Mouse (Mus musculus): ENCODE results near the gene Hist1h2bq. TPM values are rescaled to one million over a fixed set of nuclear protein-coding genes. Genes with fewer than 3 reads are reported as not detected.

Hist1h2bq gene
- polyA plus RNA-seq, 1 experiment: 72.0 TPM

DNA sequence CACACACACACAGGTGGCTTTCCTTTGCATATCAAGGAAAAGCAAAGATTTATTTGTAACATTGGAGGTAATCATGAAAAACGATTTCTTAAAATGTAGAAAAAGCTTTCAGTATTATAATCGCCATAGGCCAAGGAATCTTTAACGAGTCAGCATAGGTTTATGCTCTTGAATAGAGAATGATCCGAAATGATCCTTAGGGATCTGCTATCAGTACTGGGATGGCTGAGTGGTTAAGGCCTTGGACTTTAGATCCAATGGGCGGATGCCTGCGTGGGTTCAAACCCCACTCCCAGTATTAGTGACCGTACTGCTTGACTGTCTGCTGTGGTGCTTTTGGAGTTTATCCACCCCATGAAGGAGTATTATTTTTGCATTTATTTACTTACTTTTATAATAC lies 14.4 kb downstream of the Hist1h2bq start:
- TF ChIP-seq REST (IDR thresholded peaks at IDR 0.05; ENCODE audit: insufficient read depth, insufficient read length) (no peak), MYOG (IDR thresholded peaks at IDR 0.05; ENCODE audit: control insufficient read depth in 1 of 3, insufficient read depth in 1 of 3, insufficient read length in 2 of 3, low read depth in 2 of 3) (no peak), CEBPB (IDR thresholded peaks at IDR 0.05; ENCODE audit: insufficient read depth, poor library complexity, severe bottlenecking) (no peak), TCF12 (IDR thresholded peaks at IDR 0.05; ENCODE audit: insufficient read depth, poor library complexity, severe bottlenecking) (no peak), MAX (IDR thresholded peaks at IDR 0.05; ENCODE audit: low read depth) (no peak), E2F4 (IDR thresholded peaks at IDR 0.05; ENCODE audit: insufficient read depth) (no peak), SRF (IDR thresholded peaks at IDR 0.05; ENCODE audit: control insufficient read depth, insufficient read length, low read depth) (no peak), USF1 (IDR thresholded peaks at IDR 0.05; ENCODE audit: low read depth) (no peak), POLR2A (IDR thresholded peaks at IDR 0.05; ENCODE audit: insufficient read length, low read depth) (no peak), POLR2AphosphoS2 (IDR thresholded peaks at IDR 0.05; ENCODE audit: insufficient read length, low read depth) (no peak), MYOD1 (IDR thresholded peaks at IDR 0.05; ENCODE audit: control insufficient read depth in 1 of 3, insufficient read length in 2 of 3, low read depth in 2 of 3) (no peak), TCF3 (IDR thresholded peaks at IDR 0.05; ENCODE audit: insufficient read length, low read depth) (no peak)
- Histone ChIP-seq H3K4me2 (ENCODE audit: low read depth) (no peak overlapping the region), H3K27me3 (ENCODE audit: control insufficient read depth, insufficient read depth, insufficient read length) (no peaks in the 10 kb centered on the region), H3K4me3 (no peak overlapping the region), H3K79me2 (ENCODE audit: control insufficient read depth, insufficient read depth) (no peaks in the 10 kb centered on the region), H3K36me3 (ENCODE audit: control insufficient read depth, insufficient read depth) (no peaks in the 10 kb centered on the region), H3ac (ENCODE audit: control insufficient read depth, insufficient read length) (no peak overlapping the region)

DNA sequence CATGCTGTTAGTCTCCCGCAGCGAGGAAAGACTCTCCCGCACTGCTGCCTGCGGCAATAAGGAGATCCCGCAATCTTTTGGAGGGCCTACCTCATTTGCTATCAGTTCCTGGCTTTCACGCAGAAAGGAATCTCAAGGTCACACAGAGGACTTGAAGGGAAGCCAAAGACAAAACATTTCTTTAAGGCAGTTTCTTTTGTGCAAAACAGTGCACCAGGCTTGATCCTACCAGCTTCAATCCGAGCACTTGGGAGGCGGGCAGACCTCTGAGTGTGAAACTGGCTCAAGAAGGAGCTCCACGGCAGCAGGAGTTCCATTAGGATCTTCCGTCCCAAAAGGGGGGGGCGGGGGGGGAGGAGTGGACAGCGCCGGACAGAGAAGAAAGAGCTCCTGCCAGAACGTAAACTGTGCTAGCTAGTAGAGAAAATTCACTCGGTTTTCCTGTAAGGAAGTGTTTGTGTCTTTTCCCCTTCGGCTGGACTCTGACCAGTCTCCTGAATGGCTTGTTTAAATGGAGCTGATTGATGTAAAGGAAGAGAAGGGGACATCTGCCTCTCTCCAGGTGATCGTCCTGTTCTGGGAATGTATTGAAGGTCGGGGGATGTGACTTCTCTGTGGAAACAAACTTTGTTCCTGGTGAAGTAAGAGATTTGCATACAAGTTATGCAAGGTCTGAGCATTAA lies 19.3 kb downstream of the Hist1h2bq start:
- H3K4me3 ChIP-seq: no peak overlapping the region
- no peak for TF ChIP-seq E2F4 (IDR thresholded peaks at IDR 0.05; ENCODE audit: insufficient read depth)
- no peak for TF ChIP-seq REST (IDR thresholded peaks at IDR 0.05; ENCODE audit: insufficient read depth, insufficient read length)
- TF ChIP-seq TCF3 (IDR thresholded peaks at IDR 0.05; ENCODE audit: insufficient read length, low read depth): no peak
- TF ChIP-seq POLR2A (IDR thresholded peaks at IDR 0.05; ENCODE audit: insufficient read length, low read depth): no peak
- TF ChIP-seq TCF12 (IDR thresholded peaks at IDR 0.05; ENCODE audit: insufficient read depth, poor library complexity, severe bottlenecking): no peak
- TF ChIP-seq SRF (IDR thresholded peaks at IDR 0.05; ENCODE audit: control insufficient read depth, insufficient read length, low read depth): no peak
- TF ChIP-seq POLR2AphosphoS2 (IDR thresholded peaks at IDR 0.05; ENCODE audit: insufficient read length, low read depth): no peak
- no peak for TF ChIP-seq MAX (IDR thresholded peaks at IDR 0.05; ENCODE audit: low read depth)
- no peak for TF ChIP-seq CEBPB (IDR thresholded peaks at IDR 0.05; ENCODE audit: insufficient read depth, poor library complexity, severe bottlenecking)
- no peak for TF ChIP-seq MYOG (IDR thresholded peaks at IDR 0.05; ENCODE audit: control insufficient read depth in 1 of 3, insufficient read depth in 1 of 3, insufficient read length in 2 of 3, low read depth in 2 of 3)
- no peak for TF ChIP-seq MYOD1 (IDR thresholded peaks at IDR 0.05; ENCODE audit: control insufficient read depth in 1 of 3, insufficient read length in 2 of 3, low read depth in 2 of 3)
- TF ChIP-seq USF1 (IDR thresholded peaks at IDR 0.05; ENCODE audit: low read depth): no peak

DNA sequence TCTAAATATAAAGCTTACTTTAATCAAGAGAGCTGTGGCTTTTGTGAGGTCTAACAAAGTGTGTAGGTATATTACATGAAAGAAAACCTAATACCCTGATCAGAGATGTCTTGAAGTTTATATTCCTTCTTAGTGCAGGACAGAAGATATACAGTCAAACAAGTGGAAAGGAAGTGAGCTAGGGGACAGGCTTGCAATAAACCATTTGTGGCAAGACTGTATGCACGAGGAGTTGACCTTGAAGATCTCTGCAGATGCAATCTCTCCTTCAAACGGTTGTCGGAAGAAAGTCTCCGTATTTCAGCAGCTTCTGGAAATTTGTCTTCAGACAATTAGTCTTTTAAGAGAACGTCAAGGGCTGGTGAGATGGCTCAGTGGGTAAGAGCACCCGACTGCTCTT lies 20.1 kb downstream of the Hist1h2bq start:
- no peak overlapping the region for H3ac ChIP-seq (ENCODE audit: control insufficient read depth, insufficient read length)
- no peak for TF ChIP-seq E2F4 (IDR thresholded peaks at IDR 0.05; ENCODE audit: insufficient read depth)
- TF ChIP-seq CEBPB (IDR thresholded peaks at IDR 0.05; ENCODE audit: insufficient read depth, poor library complexity, severe bottlenecking): no peak
- TF ChIP-seq TCF12 (IDR thresholded peaks at IDR 0.05; ENCODE audit: insufficient read depth, poor library complexity, severe bottlenecking): no peak
- no peak for TF ChIP-seq MAX (IDR thresholded peaks at IDR 0.05; ENCODE audit: low read depth)
- no peak for TF ChIP-seq USF1 (IDR thresholded peaks at IDR 0.05; ENCODE audit: low read depth)
- no peak for TF ChIP-seq POLR2A (IDR thresholded peaks at IDR 0.05; ENCODE audit: insufficient read length, low read depth)
- TF ChIP-seq SRF (IDR thresholded peaks at IDR 0.05; ENCODE audit: control insufficient read depth, insufficient read length, low read depth): no peak
- no peak for TF ChIP-seq POLR2AphosphoS2 (IDR thresholded peaks at IDR 0.05; ENCODE audit: insufficient read length, low read depth)
- TF ChIP-seq TCF3 (IDR thresholded peaks at IDR 0.05; ENCODE audit: insufficient read length, low read depth): no peak
- no peak for TF ChIP-seq REST (IDR thresholded peaks at IDR 0.05; ENCODE audit: insufficient read depth, insufficient read length)
- TF ChIP-seq MYOD1 (IDR thresholded peaks at IDR 0.05; ENCODE audit: control insufficient read depth in 1 of 3, insufficient read length in 2 of 3, low read depth in 2 of 3): no peak
- TF ChIP-seq MYOG (IDR thresholded peaks at IDR 0.05; ENCODE audit: control insufficient read depth in 1 of 3, insufficient read depth in 1 of 3, insufficient read length in 2 of 3, low read depth in 2 of 3): no peak
- H3K4me3 ChIP-seq: no peak overlapping the region
- H3K4me2 ChIP-seq (ENCODE audit: low read depth): no peak overlapping the region
- no peaks in the 10 kb centered on the region for H3K27me3 ChIP-seq (ENCODE audit: control insufficient read depth, insufficient read depth, insufficient read length)
- H3K36me3 ChIP-seq (ENCODE audit: control insufficient read depth, insufficient read depth): no peaks in the 10 kb centered on the region
- no peaks in the 10 kb centered on the region for H3K79me2 ChIP-seq (ENCODE audit: control insufficient read depth, insufficient read depth)

More for the DNA sequence above, 19.3 kb downstream of the Hist1h2bq start:
- no peaks in the 10 kb centered on the region for H3K27me3 ChIP-seq (ENCODE audit: control insufficient read depth, insufficient read depth, insufficient read length)
- H3ac ChIP-seq (ENCODE audit: control insufficient read depth, insufficient read length): no peak overlapping the region
- no peaks in the 10 kb centered on the region for H3K79me2 ChIP-seq (ENCODE audit: control insufficient read depth, insufficient read depth)
- peak overlapping the region; percentile 12 for H3K4me2 ChIP-seq (ENCODE audit: low read depth)
- H3K36me3 ChIP-seq (ENCODE audit: control insufficient read depth, insufficient read depth): no peaks in the 10 kb centered on the region

DNA sequence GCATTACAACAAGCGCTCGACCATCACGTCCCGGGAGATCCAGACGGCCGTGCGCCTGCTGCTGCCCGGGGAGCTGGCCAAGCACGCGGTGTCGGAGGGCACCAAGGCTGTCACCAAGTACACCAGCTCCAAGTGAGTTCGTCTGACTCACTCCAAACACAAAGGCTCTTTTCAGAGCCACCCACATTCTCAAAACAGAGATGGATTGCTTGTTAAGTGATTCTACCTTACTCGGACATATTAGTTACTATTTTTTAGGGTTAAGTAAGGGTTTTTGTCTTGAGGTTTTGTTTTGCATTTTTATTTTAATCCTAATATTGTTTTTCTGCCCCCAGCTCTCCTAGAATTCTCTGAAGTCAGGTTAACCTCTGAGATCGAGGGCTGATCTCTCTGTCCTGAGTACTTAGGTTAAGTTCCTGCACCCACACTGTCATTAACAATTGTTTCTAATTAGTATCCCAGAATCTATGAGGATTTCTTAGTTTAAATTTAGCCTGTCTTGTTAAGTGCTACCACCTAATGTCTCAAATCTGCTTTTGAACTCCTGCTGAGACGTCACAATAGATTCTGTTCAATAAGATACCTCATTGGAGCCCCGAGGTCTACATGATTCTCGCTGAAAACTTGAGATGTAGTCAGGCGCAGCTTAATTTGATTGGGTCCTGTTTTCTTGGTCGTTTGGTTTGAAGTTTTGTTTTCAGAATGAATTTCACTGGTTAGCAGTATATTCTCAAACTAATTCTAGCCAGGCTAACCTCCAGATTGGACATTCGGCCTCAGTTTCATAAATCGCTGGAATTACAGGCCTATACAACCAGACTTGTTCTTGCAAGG lies 22.0 kb downstream of the Hist1h2bq start:
- no peaks in the 10 kb centered on the region for H3K36me3 ChIP-seq (ENCODE audit: control insufficient read depth, insufficient read depth)
- peak overlapping the region; percentile 12 for H3K4me3 ChIP-seq
- no peaks in the 10 kb centered on the region for H3K27me3 ChIP-seq (ENCODE audit: control insufficient read depth, insufficient read depth, insufficient read length)
- no peaks in the 10 kb centered on the region for H3K79me2 ChIP-seq (ENCODE audit: control insufficient read depth, insufficient read depth)
- TF ChIP-seq MYOD1 (IDR thresholded peaks at IDR 0.05; ENCODE audit: control insufficient read depth in 1 of 3, insufficient read length in 2 of 3, low read depth in 2 of 3) (no peak), TCF3 (IDR thresholded peaks at IDR 0.05; ENCODE audit: insufficient read length, low read depth) (no peak), POLR2AphosphoS2 (IDR thresholded peaks at IDR 0.05; ENCODE audit: insufficient read length, low read depth) (no peak), REST (IDR thresholded peaks at IDR 0.05; ENCODE audit: insufficient read depth, insufficient read length) (no peak), CEBPB (IDR thresholded peaks at IDR 0.05; ENCODE audit: insufficient read depth, poor library complexity, severe bottlenecking) (no peak), POLR2A (IDR thresholded peaks at IDR 0.05; ENCODE audit: insufficient read length, low read depth) (no peak), E2F4 (IDR thresholded peaks at IDR 0.05; ENCODE audit: insufficient read depth) (no peak), MAX (IDR thresholded peaks at IDR 0.05; ENCODE audit: low read depth) (no peak), USF1 (IDR thresholded peaks at IDR 0.05; ENCODE audit: low read depth) (no peak), SRF (IDR thresholded peaks at IDR 0.05; ENCODE audit: control insufficient read depth, insufficient read length, low read depth) (no peak), MYOG (IDR thresholded peaks at IDR 0.05; ENCODE audit: control insufficient read depth in 1 of 3, insufficient read depth in 1 of 3, insufficient read length in 2 of 3, low read depth in 2 of 3) (no peak), TCF12 (IDR thresholded peaks at IDR 0.05; ENCODE audit: insufficient read depth, poor library complexity, severe bottlenecking) (no peak)
- peak overlapping the region; percentile 70 for H3K4me2 ChIP-seq (ENCODE audit: low read depth)
- no peak overlapping the region for H3ac ChIP-seq (ENCODE audit: control insufficient read depth, insufficient read length)
